Mouse (Mus musculus) lung, embryonic 16.5 days (tissue): ENCODE results near the gene Per1. TPM values are rescaled to one million over a fixed set of nuclear protein-coding genes. Genes with fewer than 3 reads are reported as not detected.

Source experiments
- ATAC-seq: fragments of 200-750 bp; cut with Nextera tagmentation; 2 replicates; pipeline ENCODE4 v1.8.0; 2017; ENCODE audit warnings: low read depth, mild to moderate bottlenecking, moderate library complexity
- H3K27ac ChIP-seq: fragments of 300-500 bp; sonication (generic); 2 replicates; pipeline ENCODE4 v1.5.1; 2014; ENCODE audit warnings: mild to moderate bottlenecking, control low read depth, low read length
- H3K27me3 ChIP-seq: fragments of 300-500 bp; sonication (generic); 2 replicates; pipeline ENCODE4 v1.6.1; 2014; ENCODE audit warnings: low read depth, low read length, mixed read lengths; ENCODE audit not compliant: control insufficient read depth, insufficient read depth
- H3K36me3 ChIP-seq: fragments of 300-500 bp; sonication (generic); 2 replicates; pipeline ENCODE4 v1.6.1; 2014; ENCODE audit warnings: low read length; ENCODE audit not compliant: control insufficient read depth, insufficient read depth
- H3K4me1 ChIP-seq: fragments of 300-500 bp; sonication (generic); replicated peaks from 2 replicates; pipeline ENCODE4 v1.6.1; 2014; ENCODE audit warnings: low read length, mixed read lengths; ENCODE audit not compliant: control insufficient read depth, insufficient read depth
- H3K4me2 ChIP-seq: fragments of 300-500 bp; sonication (generic); 2 replicates; pipeline ENCODE4 v1.6.1; 2014; ENCODE audit warnings: low read depth, low read length, control low read depth
- H3K4me3 ChIP-seq: fragments of 300-500 bp; sonication (generic); 2 replicates; pipeline ENCODE4 v1.5.1; 2014; ENCODE audit warnings: mild to moderate bottlenecking, low read length, control low read depth
- H3K9ac ChIP-seq: fragments of 300-500 bp; sonication (generic); 2 replicates; pipeline ENCODE4 v1.6.1; 2014; ENCODE audit warnings: low read length, control low read depth
- H3K9me3 ChIP-seq: fragments of 300-500 bp; sonication (generic); 2 replicates; pipeline ENCODE4 v1.6.1; 2016; ENCODE audit warnings: low read length; ENCODE audit not compliant: control insufficient read depth
- WGBS: fragments of 180-500 bp; shearing (Covaris S2); extraction: QIAGEN DNeasy Blood & Tissue Kit; methylation state at CpG from one replicate; pipeline ENCODE4 v1.1.7; 2014; 5-methylcytosine and 5-hydroxymethylcytosine counted together
- polyA plus RNA-seq: library from polyadenylated mRNA; unstranded; fragments of >200 nt; fragmentation: Nextera tagmentation; extraction: Ambion mirVana; gene quantifications from 2 replicates; pipeline ENCODE4 v1.2.1, GENCODE M21; 2015

Gene Per1
- polyA plus RNA-seq, 1 experiment from 2014 or later, result 32.4 TPM

DNA sequence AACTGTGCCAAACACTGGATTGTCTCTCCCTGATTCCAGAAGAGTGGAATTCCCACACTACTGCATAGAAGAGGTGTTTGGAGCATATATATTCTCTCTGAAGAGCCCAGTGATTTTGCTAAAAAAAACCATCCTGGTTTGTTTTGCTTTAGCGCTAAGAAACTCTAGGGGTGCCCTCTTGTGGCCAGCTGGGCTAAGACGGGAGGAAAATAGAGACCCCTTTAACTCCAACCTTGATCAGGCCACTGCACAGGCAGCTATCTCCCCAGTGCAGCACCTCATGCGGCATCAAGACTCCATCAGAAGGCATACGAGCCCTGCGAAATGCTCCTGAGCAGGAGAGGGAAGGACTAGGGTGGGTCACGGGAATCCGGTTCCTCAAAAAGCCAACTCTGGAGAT is 55.4 kb downstream of the Per1 start:
- 5% methylated on average over 7 of the region's 7 CpGs for WGBS
- ATAC-seq, result 0 out of 2 replicates have a peak, but pooled peaks have one; percentile 38
- Histone ChIP-seq H3K4me3 (peak overlapping the region; percentile 25), H3K4me2 (peak overlapping the region; percentile 50), H3K9ac (peak overlapping the region; percentile 15; the same call in 1 of the 2 replicates), H3K36me3 (no peaks in the 10 kb centered on the region), H3K9me3 (no peaks in the 10 kb centered on the region), H3K4me1 (peaks cover 3% of the 10 kb centered on the region; the same call in 1 of the 2 replicates), H3K27ac (no peak overlapping the region), H3K27me3 (peaks cover 9% of the 10 kb centered on the region; the same call in 1 of the 2 replicates)

DNA sequence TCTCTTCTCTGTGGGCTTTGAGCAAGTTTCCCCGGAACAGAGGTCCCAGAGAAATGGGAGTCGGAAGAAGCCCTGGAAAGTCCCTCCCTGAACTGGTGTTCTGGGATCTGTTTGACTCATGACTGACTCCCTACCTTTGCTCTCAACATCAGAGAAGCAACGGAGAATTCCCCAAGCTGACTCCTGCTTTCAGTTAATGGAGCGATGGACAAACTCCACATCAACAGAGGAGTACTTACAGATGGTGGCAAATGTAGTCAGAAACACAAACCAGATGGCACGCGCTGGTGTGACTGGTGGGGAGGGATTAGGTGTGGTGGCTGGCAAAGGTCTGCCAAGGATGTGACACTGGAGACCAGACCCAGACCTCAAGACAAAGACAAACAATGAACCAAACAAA is 56.0 kb downstream of the Per1 start:
- Histone ChIP-seq H3K27ac (no peak overlapping the region), H3K4me2 (peak overlapping the region; percentile 50), H3K4me3 (peak overlapping the region; percentile 25), H3K9ac (no peak overlapping the region), H3K27me3 (peaks cover 9% of the 10 kb centered on the region; the same call in 1 of the 2 replicates), H3K9me3 (no peaks in the 10 kb centered on the region), H3K36me3 (no peaks in the 10 kb centered on the region), H3K4me1 (peaks cover 3% of the 10 kb centered on the region; the same call in 1 of the 2 replicates)
- ATAC-seq, result no peak
- 60% methylated on average over 6 of the region's 6 CpGs for WGBS

DNA sequence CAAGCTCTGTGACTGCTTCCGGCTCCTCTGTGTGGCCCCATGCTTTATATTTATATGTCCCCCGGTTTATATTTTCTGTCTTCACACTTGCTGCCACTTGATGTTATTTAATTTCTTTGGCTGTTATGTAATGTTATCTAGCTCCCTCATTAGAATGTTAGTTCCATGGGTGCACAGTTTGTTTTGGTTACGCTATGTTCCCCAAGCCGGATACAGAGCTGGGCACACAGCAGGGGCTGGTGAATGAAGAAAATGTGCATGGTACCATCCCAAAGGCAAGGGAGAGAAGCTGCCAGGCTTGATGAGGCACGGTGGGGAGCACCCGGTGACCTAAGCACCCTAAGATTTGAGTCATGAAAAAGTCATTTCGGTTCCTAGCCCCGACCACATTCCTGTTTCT is 58.8 kb downstream of the Per1 start:
- Histone ChIP-seq H3K27ac (no peak overlapping the region), H3K27me3 (peaks cover 28% of the 10 kb centered on the region), H3K4me3 (no peak overlapping the region), H3K4me1 (peaks cover 3% of the 10 kb centered on the region; the same call in 1 of the 2 replicates), H3K4me2 (no peak overlapping the region), H3K9me3 (no peaks in the 10 kb centered on the region), H3K9ac (no peak overlapping the region), H3K36me3 (no peaks in the 10 kb centered on the region)
- WGBS, result 69% methylated on average over 8 of the region's 8 CpGs
- ATAC-seq, result no peak

DNA sequence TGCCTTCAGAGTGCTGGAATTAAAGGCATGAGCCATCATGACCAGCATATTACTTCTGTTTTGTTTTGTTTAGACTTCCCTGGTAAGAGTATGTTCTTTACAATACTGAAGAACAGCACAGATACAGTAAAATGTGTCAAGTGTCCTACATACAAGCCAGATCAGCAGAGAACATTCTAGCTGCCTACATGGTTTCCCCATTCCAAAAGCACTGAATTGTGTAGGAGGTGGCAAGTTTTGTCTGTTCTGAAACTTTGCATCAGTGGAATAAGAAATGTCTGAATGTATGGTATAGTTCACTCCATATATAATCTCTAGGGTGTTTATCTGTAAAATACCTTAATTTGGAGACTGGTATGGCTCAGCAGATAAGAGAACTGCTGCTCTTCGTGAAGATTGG is 60.3 kb downstream of the Per1 start:
- no peak overlapping the region for H3K27ac ChIP-seq
- H3K27me3 ChIP-seq, result peaks cover 28% of the 10 kb centered on the region
- no peak overlapping the region for H3K4me3 ChIP-seq
- no peak overlapping the region for H3K9ac ChIP-seq
- H3K9me3 ChIP-seq, result no peaks in the 10 kb centered on the region
- no peak overlapping the region for H3K4me2 ChIP-seq
- no peaks in the 10 kb centered on the region for H3K36me3 ChIP-seq
- WGBS, result 27% methylated on average over 1 of the region's 1 CpGs
- H3K4me1 ChIP-seq, result peaks cover 3% of the 10 kb centered on the region; the same call in 1 of the 2 replicates
- ATAC-seq, result no peak

DNA sequence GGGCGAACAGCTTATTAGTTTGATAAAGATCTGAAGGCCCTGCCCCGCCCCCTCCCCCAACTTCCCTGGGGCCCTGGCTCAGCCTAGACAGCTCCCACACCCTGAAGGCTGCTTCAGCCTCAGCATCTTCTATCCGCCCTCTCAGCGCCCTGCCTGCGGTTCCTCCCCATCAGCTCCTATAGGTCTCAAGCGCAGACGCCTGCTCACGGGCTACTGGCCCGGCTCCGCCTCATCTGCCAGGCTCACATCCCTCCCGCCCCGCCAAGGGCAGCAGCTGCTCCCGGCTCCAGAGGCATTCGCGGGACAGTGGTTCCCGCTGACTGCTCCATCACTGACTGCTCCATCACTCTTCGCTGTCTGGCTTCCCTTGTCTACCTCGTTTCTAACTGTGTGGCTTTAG is 61.8 kb downstream of the Per1 start, which contains the start of gene Alox12b:
TSS of gene Alox12b (plus strand) at position 190 of the 400 bp plus-strand sequence.
- Histone ChIP-seq H3K4me2 (no peak within 1 kb of the TSS), H3K27ac (no peak within 1 kb of the TSS), H3K4me1 (no peaks in the 10 kb centered on the region), H3K27me3 (peaks cover 22% of the 10 kb centered on the region), H3K9me3 (no peaks in the 10 kb centered on the region), H3K36me3 (no peaks in the 10 kb centered on the region), H3K9ac (no peak within 1 kb of the TSS), H3K4me3 (no peak within 1 kb of the TSS)
- ATAC-seq, result peak; percentile 34; the same call in 1 of the 2 replicates
- WGBS, result 3% methylated on average over 18 of the region's 18 CpGs

Other genes with a start within 250 kb of the Per1 start
- gene Ndel1, start 223.4 kb upstream of the Per1 start, polyA plus RNA-seq, result 73.5 and 83.8 TPM in 2 replicates
- gene Rnf222, start 206.7 kb upstream of the Per1 start, polyA plus RNA-seq, result 0.06 and 0.13 TPM in 2 replicates
- gene Rpl26, start 193.6 kb upstream of the Per1 start, polyA plus RNA-seq, result 880 and 951 TPM in 2 replicates
- not detected in 2 replicates for gene Odf4, start 168.1 kb upstream of the Per1 start, polyA plus RNA-seq
- gene Arhgef15, start 137.7 kb upstream of the Per1 start, polyA plus RNA-seq, result 28.3 and 28.9 TPM in 2 replicates
- gene Slc25a35, start 127.1 kb upstream of the Per1 start, polyA plus RNA-seq, result 2.9 and 3.3 TPM in 2 replicates
- gene Rangrf, start 120.0 kb upstream of the Per1 start, polyA plus RNA-seq, result 36.7 and 40.3 TPM in 2 replicates
- gene Pfas, start 86.8 kb upstream of the Per1 start, polyA plus RNA-seq, result 26.2 and 27.0 TPM in 2 replicates
- gene Ctc1, start 79.3 kb upstream of the Per1 start, polyA plus RNA-seq, result 47.6 and 53.3 TPM in 2 replicates
- gene Aurkb, start 49.6 kb upstream of the Per1 start, polyA plus RNA-seq, result 183 and 189 TPM in 2 replicates
- 7.2 and 8.6 TPM in 2 replicates for gene Borcs6, start 35.5 kb upstream of the Per1 start, polyA plus RNA-seq
- 101 and 104 TPM in 2 replicates for gene Tmem107, start 24.4 kb upstream of the Per1 start, polyA plus RNA-seq
- gene Vamp2, start 6.7 kb upstream of the Per1 start, polyA plus RNA-seq, result 80.6 and 85.2 TPM in 2 replicates
- 0.38 and 0.43 TPM in 2 replicates for gene Hes7, start 25.2 kb downstream of the Per1 start, polyA plus RNA-seq
- 0.36 and 0.44 TPM in 2 replicates for gene 9130213A22Rik, start 27.4 kb downstream of the Per1 start, polyA plus RNA-seq
- gene Aloxe3, start 30.7 kb downstream of the Per1 start, polyA plus RNA-seq, result 0.24 and 0.31 TPM in 2 replicates
- 0.33 TPM in 1 of 2 replicates, not detected in the other for gene Alox12b, start 61.8 kb downstream of the Per1 start, polyA plus RNA-seq
- gene Alox8, start 102.6 kb downstream of the Per1 start, polyA plus RNA-seq, result 0.43 and 0.44 TPM in 2 replicates
- gene Gucy2e, start 141.8 kb downstream of the Per1 start, polyA plus RNA-seq, result 0.10 TPM in 2 replicates
- 26.3 and 28.7 TPM in 2 replicates for gene Cntrob, start 228.6 kb downstream of the Per1 start, polyA plus RNA-seq
- gene Trappc1, start 228.8 kb downstream of the Per1 start, polyA plus RNA-seq, result 159 and 168 TPM in 2 replicates
- gene Kcnab3, start 231.0 kb downstream of the Per1 start, polyA plus RNA-seq, result 0.62 and 1.6 TPM in 2 replicates
- 11.0 and 12.6 TPM in 2 replicates for gene Rnf227, start 245.2 kb downstream of the Per1 start, polyA plus RNA-seq